Mouse (Mus musculus): ENCODE measurements around the gene Sap30bp.

GRCm38 (mm10) chr11:115919073-115919472 is 14.0 kb upstream of the Sap30bp start:
- TF ChIP-seq POLR2A (IDR thresholded peaks at IDR 0.05; ENCODE audit: borderline replicate concordance, low read depth, low read length) = no peak
- TF ChIP-seq CTCF (IDR thresholded peaks at IDR 0.05; ENCODE audit: low read depth, low read length) = no peak
